Mouse (Mus musculus) hindbrain, embryonic 10.5 days (tissue): ENCODE data around the gene Upf1. TPM values are rescaled to one million over a fixed set of nuclear protein-coding genes. Genes with fewer than 3 reads are reported as not detected.

ENCODE experiments used
- DNase-seq: peaks from one replicate; pipeline ENCODE4 v3.0.0-alpha.2; 2017; ENCODE audit warnings: low spot score
- H3K27ac ChIP-seq: fragments of 300-500 bp; sonication (generic); 2 replicates; pipeline ENCODE4 v1.5.1; 2016; ENCODE audit warnings: mild to moderate bottlenecking, moderate library complexity
- H3K27me3 ChIP-seq: fragments of 300-500 bp; sonication (generic); 2 replicates; pipeline ENCODE4 v1.6.1; 2016; ENCODE audit warnings: mild to moderate bottlenecking; ENCODE audit not compliant: poor library complexity, insufficient read depth, severe bottlenecking
- H3K36me3 ChIP-seq: fragments of 300-500 bp; sonication (generic); 2 replicates; pipeline ENCODE4 v1.6.1; 2016; ENCODE audit warnings: mild to moderate bottlenecking, moderate library complexity
- H3K4me1 ChIP-seq: fragments of 300-500 bp; sonication (generic); replicated peaks from 2 replicates; pipeline ENCODE4 v1.6.1; 2016; ENCODE audit warnings: mild to moderate bottlenecking
- H3K4me3 ChIP-seq: fragments of 300-500 bp; sonication (generic); 2 replicates; pipeline ENCODE4 v1.5.1; 2016; ENCODE audit warnings: mild to moderate bottlenecking, moderate library complexity
- H3K9me3 ChIP-seq: fragments of 300-500 bp; sonication (generic); 2 replicates; pipeline ENCODE4 v1.6.1; 2016; ENCODE audit warnings: mild to moderate bottlenecking, moderate library complexity
- WGBS: fragments of 180-500 bp; shearing (Covaris S2); methylation state at CpG from one replicate; pipeline ENCODE4 v1.1.7; 2016; 5-methylcytosine and 5-hydroxymethylcytosine counted together
- polyA plus RNA-seq: library from polyadenylated mRNA; unstranded; fragments of >200 nt; fragmentation: Nextera tagmentation; extraction: Ambion mirVana; gene quantifications from 2 replicates; pipeline ENCODE4 v1.2.1, GENCODE M21; 2016

Upf1 gene
- polyA plus RNA-seq, result 19.0 and 25.0 TPM in 2 replicates

DNA sequence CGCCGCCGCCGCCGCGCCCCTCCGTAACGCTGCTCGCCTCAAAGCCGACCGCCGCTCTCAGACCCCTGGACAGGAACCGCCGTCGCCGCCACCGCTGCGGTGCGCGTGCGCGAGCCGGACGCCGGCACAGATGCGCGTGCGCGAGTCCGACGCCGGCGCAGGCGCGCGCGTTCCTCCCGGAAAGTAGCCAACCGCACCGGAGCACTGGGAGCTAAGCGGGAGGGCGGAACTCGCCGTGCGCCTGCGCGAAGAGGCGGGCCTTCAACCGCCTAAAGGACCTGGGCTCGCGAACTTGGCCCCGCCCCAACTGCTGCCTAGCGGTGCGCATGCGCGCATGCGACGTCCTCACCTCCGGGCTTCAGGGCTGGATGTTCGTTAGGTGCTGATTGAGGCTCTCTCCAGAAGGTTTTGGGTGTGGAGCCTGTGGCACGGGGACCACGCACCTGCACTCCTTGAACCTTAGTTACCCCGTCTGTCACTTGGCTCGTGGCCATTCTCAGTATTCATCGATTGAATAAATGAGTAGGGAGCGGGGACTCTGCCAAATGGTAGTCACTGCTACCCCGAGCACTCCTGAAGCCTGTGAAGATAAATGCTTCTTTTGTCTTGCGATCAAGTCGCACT, at the start of gene Upf1:
Gene Upf1, minus strand, starts transcription at position 85 of the 624 bp plus-strand sequence.
- DNase-seq, result peak; percentile 99
- Histone ChIP-seq H3K27ac (peak within 1 kb of the TSS; percentile 96), H3K27me3 (peaks cover 3% of the 10 kb centered on the region; the same call in 1 of the 2 replicates), H3K4me1 (peaks cover 56% of the 10 kb centered on the region), H3K9me3 (no peaks in the 10 kb centered on the region), H3K36me3 (peaks cover 31% of the 10 kb centered on the region), H3K4me3 (peak within 1 kb of the TSS; percentile 73)
- under 1% methylated on average over 67 of the region's 69 CpGs for WGBS

DNA sequence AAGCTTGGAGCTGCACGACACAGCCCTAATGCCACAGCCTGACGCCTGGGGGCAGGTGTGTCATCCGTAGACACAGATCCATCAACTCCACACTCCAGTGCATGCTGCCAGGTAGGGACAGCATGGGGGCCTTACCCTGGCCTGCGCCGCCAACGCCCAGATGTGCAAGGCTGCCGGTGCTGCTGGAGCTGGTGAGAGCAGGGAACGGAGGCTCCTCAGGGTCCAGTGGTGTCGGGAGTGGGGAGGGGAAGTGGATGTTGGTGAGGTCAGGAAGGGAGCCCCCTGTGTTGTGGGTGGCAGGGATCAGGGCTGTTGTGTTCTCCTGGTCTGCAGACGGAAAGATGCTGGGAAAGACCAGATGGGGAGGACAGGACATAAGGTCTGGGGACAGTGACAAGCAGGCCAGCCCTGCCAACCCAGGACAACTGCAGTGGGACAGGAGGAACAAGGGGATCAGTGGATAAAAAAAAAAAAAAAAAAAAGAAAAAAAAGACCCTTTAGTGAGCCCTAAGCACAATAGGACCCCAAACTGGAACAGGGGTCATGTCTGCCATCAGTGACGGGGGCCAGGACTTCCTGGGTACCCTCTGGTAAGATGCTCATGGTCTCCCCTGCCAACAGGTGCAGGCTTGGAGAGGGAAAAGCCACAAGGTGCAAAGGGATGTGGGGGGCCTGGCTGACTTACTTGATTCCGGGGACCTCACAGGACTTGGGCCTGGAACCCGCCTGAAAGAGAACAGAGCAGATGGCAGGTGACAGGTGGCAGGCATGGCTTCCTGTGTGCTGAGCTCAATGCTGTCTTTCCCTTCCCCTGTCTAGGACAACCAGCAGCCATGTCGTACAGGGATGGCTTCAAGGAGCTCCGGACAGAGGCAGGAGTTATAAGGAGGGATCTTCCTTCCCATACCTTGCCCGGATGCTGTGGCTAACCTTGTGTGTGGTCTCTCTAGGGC, 44.8 kb upstream of the Upf1 start:
- Histone ChIP-seq H3K36me3 (peaks cover 13% of the 10 kb centered on the region; the same call in 1 of the 2 replicates), H3K4me1 (no peaks in the 10 kb centered on the region), H3K27me3 (no peaks in the 10 kb centered on the region), H3K9me3 (no peaks in the 10 kb centered on the region), H3K4me3 (no peak overlapping the region), H3K27ac (0 out of 2 replicates have a peak overlapping the region, but pooled peaks have one; percentile 25)
- DNase-seq, result no peak
- 87% methylated on average over 16 of the region's 16 CpGs for WGBS

DNA sequence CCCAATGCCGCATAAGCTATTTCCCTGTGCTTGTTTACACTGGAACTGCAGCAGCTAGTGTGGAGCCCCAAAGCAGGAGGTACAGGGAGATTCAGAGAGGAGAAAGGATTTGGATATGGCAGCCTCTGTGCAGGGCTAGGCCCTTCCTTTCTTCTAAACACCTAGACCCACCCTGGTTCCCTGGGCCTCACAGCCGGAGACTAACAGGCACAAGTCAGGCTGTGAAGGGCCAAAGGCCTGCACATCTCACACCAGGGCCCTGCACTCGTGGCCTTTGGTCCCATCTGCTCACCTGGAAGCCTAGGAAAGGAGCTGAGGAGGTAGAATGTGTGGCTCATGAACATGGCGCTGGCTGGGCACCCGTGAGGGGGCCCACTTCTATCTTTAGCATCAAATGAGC, 43.1 kb upstream of the Upf1 start:
- 83% methylated on average over 5 of the region's 5 CpGs for WGBS
- Histone ChIP-seq H3K27ac (no peak overlapping the region), H3K9me3 (no peaks in the 10 kb centered on the region), H3K4me3 (no peak overlapping the region), H3K36me3 (peaks cover 22% of the 10 kb centered on the region), H3K27me3 (no peaks in the 10 kb centered on the region), H3K4me1 (no peaks in the 10 kb centered on the region; the same call in 1 of the 2 replicates)
- DNase-seq, result no peak

DNA sequence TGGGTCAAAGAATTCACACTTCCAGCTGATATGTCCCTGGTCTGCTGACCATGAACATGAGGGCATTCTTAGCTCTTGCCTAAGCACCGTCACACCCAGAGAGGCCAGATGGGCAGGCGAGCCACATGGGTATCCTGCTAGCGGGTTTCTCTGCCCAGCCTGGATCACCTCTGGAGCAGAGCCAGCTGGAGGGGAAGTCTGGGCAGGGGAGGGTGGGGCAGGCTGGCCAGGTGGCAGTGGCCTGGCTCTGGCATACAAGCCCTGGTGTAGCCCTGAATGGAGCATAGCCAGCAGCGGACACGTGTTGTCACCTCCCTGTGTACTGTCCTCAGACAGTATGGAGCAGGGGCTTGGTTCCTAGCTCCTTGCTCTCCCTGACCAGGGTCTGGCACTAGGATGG, 42.6 kb upstream of the Upf1 start:
- H3K27me3 ChIP-seq, result no peaks in the 10 kb centered on the region
- DNase-seq, result no peak
- no peak overlapping the region for H3K4me3 ChIP-seq
- peaks cover 4% of the 10 kb centered on the region; the same call in 1 of the 2 replicates for H3K4me1 ChIP-seq
- no peak overlapping the region for H3K27ac ChIP-seq
- no peaks in the 10 kb centered on the region for H3K9me3 ChIP-seq
- H3K36me3 ChIP-seq, result peaks cover 25% of the 10 kb centered on the region
- WGBS, result 90% methylated on average over 5 of the region's 5 CpGs

DNA sequence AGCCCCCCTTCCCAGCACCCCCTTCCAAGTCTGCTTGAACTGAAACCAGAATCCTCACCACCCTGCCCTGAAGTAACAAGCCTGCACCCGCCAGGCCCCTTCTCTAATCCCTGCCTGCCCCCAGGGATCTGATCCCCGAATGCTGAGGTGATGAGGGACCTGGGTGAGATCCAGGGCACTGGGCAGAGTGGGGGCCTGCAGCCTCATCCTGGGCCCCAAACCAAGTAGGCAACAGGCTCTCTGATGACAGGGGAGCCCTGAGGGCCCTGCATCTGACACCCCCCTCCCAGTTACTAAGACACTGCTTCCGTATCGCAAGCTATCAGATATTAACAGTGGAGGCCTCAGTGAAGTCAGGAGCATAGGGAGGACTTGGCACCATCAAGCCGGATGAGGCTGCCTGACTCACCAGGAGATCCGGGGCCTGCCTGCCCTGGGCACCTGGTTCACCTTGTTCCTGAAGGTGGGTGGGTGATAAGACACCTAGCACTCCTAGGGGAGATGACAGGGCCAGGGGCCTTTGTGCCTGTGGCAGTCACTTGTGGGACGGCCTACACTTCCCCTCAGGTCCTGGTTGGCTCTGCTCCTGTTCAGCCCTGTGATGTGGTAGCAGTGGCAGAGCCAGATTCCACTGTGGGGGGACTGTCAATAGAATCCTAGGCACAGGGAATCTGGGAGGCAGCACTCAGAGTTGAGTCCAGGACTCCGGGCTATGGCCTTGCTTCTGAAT, 41.4 kb upstream of the Upf1 start:
- no peaks in the 10 kb centered on the region for H3K27me3 ChIP-seq
- H3K9me3 ChIP-seq, result no peaks in the 10 kb centered on the region
- H3K36me3 ChIP-seq, result peaks cover 24% of the 10 kb centered on the region
- DNase-seq, result no peak
- H3K4me1 ChIP-seq, result peaks cover 4% of the 10 kb centered on the region; the same call in 1 of the 2 replicates
- 84% methylated on average over 8 of the region's 8 CpGs for WGBS
- no peak overlapping the region for H3K27ac ChIP-seq
- no peak overlapping the region for H3K4me3 ChIP-seq

DNA sequence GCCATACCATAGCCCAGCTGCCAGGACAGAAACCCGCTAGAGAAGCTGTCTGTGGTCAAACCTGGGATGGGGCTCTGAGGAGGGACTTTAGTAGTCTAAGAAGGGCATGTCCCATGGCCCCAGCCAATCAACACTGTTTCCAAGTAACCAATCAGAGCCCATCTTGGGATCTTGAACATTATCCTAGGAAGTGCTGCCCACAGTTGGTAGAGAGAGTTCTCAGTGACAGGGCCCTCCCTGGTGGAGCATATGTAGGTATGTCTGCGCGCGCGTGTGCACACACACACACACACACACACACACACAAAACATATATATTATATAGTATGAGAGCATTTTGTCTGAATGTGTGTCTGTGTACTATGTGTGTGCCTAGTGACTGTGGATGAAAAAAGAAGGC, 40.0 kb upstream of the Upf1 start:
- WGBS, result 79% methylated on average over 5 of the region's 5 CpGs
- Histone ChIP-seq H3K9me3 (no peaks in the 10 kb centered on the region), H3K27me3 (no peaks in the 10 kb centered on the region), H3K36me3 (peaks cover 28% of the 10 kb centered on the region), H3K4me1 (peaks cover 8% of the 10 kb centered on the region; the same call in 1 of the 2 replicates), H3K27ac (no peak overlapping the region), H3K4me3 (no peak overlapping the region)
- DNase-seq, result no peak

DNA sequence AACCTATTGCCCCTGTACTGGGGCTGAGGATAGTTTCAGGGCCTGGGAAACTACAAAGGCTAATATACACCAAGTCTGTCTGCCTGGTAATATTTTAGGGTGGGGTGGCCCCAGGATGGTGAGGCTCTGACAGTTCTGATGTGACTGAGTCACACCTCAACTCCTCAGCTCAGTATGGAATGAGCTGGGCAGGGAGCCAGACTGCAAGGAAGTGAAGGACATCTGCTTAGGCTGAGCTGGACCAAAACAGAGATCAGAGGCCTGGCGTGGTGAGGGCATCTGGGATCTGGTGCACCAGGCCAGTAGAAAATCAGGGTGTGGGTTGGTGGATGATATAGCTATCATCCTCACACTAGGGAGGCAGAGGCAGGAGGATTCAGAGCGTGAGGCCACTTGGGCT, 36.6 kb upstream of the Upf1 start:
- DNase-seq, result no peak
- no peak overlapping the region for H3K27ac ChIP-seq
- peaks cover 52% of the 10 kb centered on the region for H3K36me3 ChIP-seq
- H3K9me3 ChIP-seq, result no peaks in the 10 kb centered on the region
- no peak overlapping the region for H3K4me3 ChIP-seq
- peaks cover 24% of the 10 kb centered on the region for H3K4me1 ChIP-seq
- no peaks in the 10 kb centered on the region for H3K27me3 ChIP-seq
- WGBS, result 89% methylated on average over 2 of the region's 2 CpGs

DNA sequence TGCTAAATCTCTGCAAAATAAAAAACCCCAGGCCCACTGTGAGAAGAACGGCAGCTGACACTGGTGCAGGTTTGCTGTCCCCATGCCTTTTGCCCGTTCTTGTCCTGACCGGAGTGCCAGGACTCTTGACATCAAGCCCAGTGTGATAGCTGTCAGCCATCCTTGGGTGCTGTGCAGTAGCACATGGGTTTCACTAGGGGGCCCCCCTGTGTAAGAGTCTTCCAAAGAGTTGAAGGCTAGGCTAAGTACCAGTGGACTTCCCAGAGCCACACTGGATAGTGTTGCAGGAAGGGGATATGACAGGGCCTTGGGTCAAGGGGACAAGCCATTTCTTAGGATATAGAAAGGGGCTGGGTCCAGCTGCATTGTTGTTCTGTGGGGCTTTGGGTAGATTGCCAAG, 30.2 kb upstream of the Upf1 start:
- H3K27ac ChIP-seq, result no peak overlapping the region
- peak; percentile 61 for DNase-seq
- no peaks in the 10 kb centered on the region for H3K9me3 ChIP-seq
- 53% methylated on average over 3 of the region's 3 CpGs for WGBS
- peaks cover 18% of the 10 kb centered on the region for H3K4me1 ChIP-seq
- H3K36me3 ChIP-seq, result peaks cover 38% of the 10 kb centered on the region
- no peak overlapping the region for H3K4me3 ChIP-seq
- peaks cover 42% of the 10 kb centered on the region for H3K27me3 ChIP-seq

DNA sequence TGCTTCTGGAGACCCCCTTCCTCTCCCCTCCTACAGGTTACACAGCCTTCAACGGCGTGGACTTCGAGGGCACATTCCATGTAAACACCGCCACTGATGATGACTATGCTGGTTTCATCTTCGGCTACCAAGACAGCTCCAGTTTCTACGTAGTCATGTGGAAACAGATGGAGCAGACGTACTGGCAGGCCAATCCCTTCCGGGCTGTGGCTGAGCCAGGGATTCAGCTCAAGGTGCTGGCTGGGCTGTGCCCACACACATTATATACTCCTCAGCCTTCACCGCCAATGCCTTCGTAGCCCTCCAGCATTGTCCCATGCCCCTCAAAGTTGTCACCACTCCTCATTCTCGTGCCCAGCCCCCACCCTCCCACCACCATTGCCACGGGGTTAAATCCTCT, 27.0 kb upstream of the Upf1 start:
- no peaks in the 10 kb centered on the region for H3K9me3 ChIP-seq
- H3K4me3 ChIP-seq, result no peak overlapping the region
- WGBS, result 88% methylated on average over 12 of the region's 12 CpGs
- H3K36me3 ChIP-seq, result peaks cover 6% of the 10 kb centered on the region
- no peak for DNase-seq
- no peak overlapping the region for H3K27ac ChIP-seq
- peaks cover 74% of the 10 kb centered on the region for H3K27me3 ChIP-seq
- H3K4me1 ChIP-seq, result peaks cover 17% of the 10 kb centered on the region

DNA sequence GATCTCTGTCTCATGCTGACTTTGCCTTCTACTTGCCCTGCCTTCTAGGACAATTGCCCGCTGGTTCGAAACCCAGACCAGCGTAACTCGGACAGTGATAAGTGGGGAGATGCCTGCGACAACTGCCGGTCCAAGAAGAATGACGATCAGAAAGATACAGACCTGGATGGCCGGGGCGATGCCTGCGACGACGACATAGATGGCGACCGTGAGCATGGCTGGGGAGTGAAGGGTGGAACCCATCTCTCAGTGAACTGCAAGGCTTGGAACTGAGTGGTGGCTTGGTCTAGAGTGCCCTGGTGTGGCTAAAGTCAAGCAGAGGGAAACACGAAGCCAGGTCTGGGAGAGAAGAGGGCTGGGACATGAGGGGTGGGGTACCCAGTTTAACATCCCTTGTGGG, 24.0 kb upstream of the Upf1 start:
- no peaks in the 10 kb centered on the region for H3K9me3 ChIP-seq
- H3K4me3 ChIP-seq, result no peak overlapping the region
- 16% methylated on average over 15 of the region's 15 CpGs for WGBS
- H3K27me3 ChIP-seq, result peaks cover 98% of the 10 kb centered on the region
- no peaks in the 10 kb centered on the region for H3K36me3 ChIP-seq
- DNase-seq, result peak; percentile 14
- H3K27ac ChIP-seq, result no peak overlapping the region
- H3K4me1 ChIP-seq, result peaks cover 39% of the 10 kb centered on the region

DNA sequence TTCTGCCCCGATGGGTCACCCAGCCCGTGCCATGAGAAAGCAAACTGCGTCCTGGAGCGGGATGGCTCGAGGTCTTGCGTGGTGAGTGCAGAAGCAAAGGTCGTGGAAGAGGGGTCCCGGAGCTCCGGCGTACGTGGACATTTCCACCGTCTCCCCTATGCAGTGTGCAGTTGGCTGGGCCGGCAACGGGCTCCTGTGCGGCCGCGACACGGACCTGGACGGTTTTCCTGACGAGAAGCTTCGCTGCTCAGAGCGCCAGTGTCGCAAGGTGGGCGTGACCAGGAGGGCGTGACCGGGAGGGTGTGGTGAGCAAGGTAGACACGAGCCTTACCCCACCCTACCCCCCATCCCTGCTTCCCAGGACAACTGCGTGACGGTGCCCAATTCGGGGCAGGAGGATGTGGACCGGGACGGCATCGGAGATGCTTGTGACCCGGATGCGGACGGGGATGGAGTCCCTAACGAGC, 23.2 kb upstream of the Upf1 start:
- WGBS, result 8% methylated on average over 37 of the region's 37 CpGs
- peak; percentile 37 for DNase-seq
- Histone ChIP-seq H3K4me1 (peaks cover 39% of the 10 kb centered on the region), H3K27ac (no peak overlapping the region), H3K4me3 (peak overlapping the region; percentile 26; the same call in 1 of the 2 replicates), H3K27me3 (peaks cover 98% of the 10 kb centered on the region), H3K36me3 (no peaks in the 10 kb centered on the region), H3K9me3 (no peaks in the 10 kb centered on the region)

DNA sequence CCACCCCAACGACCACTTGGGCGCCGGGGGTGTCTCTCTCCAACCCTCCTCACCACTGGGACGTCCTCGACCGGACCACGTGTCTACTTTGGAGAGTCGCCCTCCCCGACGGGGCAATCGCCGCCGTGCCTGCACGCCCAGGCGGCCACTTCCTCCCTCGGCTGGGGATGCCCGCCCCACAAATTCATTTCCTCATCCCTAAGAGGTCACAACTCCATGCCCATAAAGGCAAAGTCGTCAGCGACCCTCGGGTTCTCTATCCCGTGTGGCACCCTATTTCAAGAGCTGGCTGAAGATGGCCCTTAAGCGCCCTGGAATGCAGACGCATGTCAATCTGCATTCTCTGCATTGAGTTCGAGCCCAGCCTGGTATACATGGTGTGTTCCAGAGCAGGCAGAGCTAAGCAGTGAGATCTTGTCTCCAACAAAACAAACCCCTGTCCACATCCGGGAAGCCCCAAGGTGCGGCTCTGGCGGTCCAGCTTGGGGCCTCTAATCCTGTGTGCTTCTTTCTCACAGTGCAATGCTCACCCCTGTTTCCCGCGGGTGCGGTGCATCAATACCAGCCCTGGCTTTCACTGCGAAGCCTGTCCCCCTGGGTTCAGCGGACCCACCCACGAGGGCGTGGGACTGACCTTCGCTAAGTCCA, 22.3 kb upstream of the Upf1 start:
- H3K4me3 ChIP-seq, result peak overlapping the region; percentile 47
- peaks cover 39% of the 10 kb centered on the region for H3K4me1 ChIP-seq
- 6% methylated on average over 35 of the region's 35 CpGs for whole genome bisulfite sequencing
- peaks cover 99% of the 10 kb centered on the region for H3K27me3 ChIP-seq
- no peak overlapping the region for H3K27ac ChIP-seq
- no peaks in the 10 kb centered on the region for H3K9me3 ChIP-seq
- no peaks in the 10 kb centered on the region for H3K36me3 ChIP-seq
- peak; percentile 18 for DNase-seq
